Mouse (Mus musculus): ENCODE measurements around the gene Adra2b.

Gene Adra2b

DNA sequence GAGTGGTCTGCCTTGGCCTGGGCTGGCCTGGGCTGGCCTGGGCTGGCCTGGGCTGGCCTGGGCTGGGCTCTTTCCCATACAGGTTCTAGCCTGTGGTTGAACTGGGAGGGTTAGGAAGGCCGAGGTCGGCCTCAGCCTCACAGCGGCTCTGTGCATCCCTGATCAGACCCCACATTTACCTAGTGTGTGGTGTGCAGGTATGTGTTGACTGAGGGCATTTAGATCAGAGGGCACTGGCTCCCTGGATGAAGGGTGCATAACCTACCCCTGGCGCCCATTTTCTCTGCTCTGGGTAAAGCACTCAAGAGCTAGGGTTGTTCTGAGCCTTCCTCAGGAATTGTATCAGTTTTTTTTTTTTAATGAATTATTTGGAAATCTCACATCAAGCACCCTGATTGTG, 24.6 kb upstream of the Adra2b start, which contains the start of gene Astl:
Gene Astl, plus strand, starts transcription at position 224 of the 400 bp plus-strand sequence.
- no peak for DNase-seq (ENCODE audit: extremely low read depth, insufficient read length, low spot score)

DNA sequence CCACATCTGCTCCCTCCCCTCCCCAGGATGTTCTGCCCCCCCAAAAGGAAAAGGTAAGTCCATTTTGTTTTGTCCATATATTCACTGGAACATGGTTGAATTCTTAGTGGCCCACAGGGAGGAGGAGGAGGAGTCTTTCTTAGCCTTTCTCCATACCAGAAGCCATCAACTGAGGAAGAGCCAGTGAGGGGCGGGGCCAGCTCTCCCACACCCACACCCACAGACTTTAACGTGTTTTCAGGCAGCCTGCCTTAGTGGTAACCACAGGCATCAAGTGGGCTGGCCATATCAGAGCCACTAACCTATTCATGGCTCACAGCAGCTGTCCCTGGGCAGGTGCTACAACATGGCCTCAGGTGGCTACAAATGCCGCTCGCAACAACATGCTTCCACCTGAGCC, 24.2 kb upstream of the Adra2b start:
- DNase-seq (ENCODE audit: extremely low read depth, insufficient read length, low spot score), result no peak

DNA sequence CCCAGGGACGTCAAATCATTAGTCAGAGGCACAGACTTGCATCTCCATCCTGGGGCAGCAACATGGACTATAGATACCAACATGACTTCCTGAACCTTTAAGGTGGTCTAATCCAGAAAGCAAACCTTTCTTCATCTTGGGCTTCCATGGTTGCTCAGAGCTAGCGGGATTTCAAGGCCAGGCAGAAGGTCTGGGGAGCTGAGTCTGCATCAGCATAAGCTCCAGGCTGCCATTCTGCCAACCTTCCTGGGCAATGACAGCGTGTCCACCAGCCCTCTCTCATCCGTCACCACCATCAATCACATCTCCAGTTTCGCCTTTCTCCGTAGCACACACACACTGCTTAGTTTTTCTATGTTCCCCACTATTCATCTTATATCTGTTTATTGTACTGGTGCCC, 23.7 kb upstream of the Adra2b start:
- DNase-seq (ENCODE audit: extremely low read depth, insufficient read length, low spot score), result no peak

DNA sequence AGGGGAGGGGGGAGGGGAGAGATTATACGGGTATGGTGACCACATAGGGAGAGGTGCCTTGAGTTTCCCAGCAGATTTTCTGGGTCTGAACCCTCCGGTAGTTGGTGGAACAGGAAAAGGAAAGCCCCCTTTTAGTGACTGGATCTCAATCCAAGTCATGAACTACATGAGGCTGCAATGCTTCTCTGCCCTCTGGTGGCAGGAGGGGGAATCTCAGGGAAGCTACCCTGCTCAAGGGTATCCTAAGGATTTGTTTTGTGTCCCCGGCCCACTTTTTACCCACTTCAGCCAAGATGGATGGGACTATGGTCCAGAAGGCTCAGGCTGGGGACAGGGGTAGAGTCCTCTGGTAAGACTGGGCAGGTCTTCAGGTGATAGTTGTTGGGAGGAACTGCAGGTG, 21.8 kb upstream of the Adra2b start:
- no peak for DNase-seq (ENCODE audit: extremely low read depth, insufficient read length, low spot score)

DNA sequence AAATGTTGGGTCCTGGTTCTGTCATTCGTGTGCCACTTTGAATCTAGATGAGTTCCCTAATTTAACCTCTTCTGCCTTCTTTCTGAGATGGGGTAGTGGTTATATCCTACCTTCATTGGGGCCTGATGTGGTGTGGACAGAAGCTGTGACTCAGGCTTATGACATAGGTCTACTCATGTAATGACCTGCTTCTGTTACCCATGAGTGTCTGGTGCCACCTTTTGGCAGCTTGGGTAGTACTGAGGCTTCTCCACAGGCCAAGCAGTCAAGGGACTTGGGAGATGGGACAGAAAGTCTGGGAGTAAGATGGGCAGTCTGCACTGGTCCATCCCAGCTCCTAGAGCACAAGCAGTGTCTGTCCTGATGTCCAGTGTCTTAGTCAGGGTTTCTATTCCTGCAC, 16.7 kb upstream of the Adra2b start:
- no peak for DNase-seq (ENCODE audit: extremely low read depth, insufficient read length, low spot score)

DNA sequence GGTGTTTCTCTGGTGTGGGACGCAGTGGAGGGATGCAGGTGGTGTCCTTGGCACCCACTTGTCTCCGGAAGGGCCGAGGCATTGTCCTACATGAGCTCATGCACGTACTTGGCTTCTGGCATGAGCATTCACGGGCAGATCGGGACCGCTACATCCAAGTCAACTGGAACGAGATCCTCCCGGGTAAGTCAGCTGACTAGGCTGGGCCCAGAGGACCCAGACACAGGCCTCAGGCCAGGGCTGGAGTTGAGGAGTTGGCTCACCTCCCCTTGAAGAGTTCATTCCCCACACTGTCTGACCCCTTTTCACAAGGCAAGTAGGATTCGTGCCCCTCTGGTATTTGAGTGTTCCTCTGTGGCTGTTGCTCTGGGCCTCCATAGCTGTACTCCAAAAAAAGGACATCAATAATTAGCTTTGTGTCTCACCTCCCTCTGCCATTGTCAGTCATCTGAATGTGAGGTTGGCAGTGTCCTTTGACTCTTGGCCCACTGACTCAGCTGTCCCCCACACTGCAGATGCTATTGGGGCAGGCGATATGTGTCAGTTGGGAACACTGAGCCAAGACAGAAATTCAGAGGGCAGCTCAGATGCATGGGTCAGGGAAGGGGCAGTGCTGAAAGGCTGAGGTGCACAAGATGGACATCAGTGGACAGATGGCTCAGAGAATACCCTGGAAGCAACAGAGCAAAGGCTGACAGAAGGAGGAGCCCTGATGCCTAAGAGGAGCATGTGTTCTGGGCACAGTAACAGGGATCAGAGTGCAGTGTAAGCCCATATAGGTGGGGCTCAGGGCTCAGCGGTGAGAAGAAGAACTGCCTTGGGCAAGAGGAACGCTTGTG, 15.6 kb upstream of the Adra2b start:
- no peak for DNase-seq (ENCODE audit: extremely low read depth, insufficient read length, low spot score)

DNA sequence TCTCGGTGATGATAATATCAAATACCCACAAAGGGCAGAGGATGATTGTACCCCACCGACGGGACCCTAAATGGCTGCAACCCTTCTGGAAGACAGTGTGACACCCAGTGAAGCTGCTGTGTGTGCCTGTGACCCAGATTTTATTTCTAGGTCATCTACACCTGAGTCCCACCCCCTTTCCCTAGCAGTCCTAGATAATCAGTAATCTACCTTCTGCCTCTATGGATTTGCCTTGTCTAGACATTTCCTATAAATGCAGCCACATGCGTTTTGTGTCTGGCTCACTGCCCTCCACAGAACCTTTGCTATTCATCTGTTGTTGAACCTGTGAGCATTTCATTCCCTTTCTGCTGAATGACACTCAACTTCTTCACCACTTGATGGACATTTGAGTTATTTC, 9.1 kb upstream of the Adra2b start:
- no peak for DNase-seq (ENCODE audit: extremely low read depth, insufficient read length, low spot score)

DNA sequence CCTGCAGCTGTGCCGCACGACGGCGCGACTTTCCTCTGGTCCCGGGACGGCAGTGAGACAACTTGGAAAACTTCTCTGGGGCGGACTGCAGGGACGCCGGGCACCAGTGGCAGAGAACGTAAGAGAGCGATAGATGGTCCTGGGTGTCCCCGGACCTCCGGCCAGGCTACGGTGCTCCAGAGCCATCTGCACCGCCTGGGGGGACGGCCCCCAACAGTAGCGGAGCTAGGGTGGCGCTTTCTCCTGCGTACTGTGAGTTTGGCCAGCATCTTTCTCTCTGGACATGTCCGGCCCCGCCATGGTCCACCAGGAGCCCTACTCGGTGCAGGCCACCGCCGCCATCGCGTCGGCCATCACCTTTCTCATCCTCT, 259 bp downstream of the Adra2b start:
- no peak for DNase-seq (ENCODE audit: extremely low read depth, insufficient read length, low spot score)

DNA sequence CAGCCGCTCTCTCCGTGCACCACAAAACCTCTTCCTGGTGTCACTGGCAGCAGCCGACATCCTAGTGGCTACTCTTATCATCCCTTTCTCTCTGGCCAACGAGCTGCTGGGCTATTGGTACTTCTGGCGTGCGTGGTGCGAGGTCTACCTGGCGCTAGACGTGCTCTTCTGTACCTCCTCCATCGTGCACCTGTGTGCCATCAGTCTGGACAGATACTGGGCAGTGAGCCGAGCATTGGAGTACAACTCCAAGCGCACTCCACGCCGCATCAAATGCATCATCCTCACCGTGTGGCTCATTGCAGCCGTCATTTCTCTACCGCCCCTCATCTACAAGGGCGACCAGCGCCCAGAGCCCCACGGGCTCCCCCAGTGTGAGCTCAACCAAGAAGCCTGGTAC, 688 bp downstream of the Adra2b start:
- DNase-seq (ENCODE audit: extremely low read depth, insufficient read length, low spot score), result no peak

DNA sequence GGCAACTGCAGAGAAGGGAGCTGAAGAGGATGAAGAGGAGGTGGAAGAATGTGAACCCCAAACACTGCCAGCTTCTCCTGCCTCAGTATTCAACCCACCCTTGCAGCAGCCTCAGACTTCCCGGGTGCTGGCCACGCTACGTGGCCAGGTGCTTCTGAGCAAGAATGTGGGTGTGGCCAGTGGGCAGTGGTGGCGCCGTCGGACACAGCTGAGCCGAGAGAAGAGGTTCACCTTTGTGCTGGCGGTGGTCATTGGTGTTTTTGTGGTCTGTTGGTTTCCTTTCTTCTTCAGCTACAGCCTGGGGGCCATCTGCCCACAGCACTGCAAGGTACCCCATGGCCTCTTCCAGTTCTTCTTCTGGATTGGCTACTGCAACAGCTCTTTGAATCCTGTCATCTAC, 1.4 kb downstream of the Adra2b start:
- DNase-seq (ENCODE audit: extremely low read depth, insufficient read length, low spot score), result no peak

DNA sequence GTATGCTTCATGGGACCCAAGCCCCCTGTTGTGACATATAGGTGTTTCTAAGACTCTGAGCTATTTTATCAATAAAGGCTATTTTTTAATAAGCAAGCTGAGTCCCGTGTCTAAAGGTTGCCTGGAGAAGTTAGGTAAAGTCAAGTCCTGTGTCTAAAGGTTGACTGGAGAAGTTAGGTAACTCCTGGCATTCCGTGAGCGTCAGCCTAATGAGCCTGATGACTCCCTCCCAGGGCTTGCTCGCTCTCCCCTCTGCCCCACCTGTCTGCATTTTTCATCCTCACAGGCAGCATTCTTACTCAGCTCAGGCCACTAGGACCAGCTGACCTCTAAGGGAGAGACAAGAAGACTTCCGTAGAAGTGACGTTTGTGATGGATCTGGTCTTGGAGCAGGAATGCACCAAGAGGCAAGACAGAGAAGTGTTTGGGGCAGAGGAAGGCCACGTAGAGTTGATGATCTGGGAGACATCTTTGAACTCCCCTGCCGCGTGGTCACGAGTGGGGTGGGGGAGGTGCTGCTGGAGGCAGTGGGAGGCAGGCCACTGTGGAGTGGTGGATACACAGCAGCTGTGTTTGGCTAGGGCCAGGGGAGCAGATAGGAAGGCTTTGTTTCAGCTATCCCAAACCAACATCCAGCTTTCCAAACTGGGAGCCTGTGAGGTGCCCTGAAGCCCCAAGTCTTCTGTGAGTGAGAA, 4.3 kb downstream of the Adra2b start:
- no peak for DNase-seq (ENCODE audit: extremely low read depth, insufficient read length, low spot score)

DNA sequence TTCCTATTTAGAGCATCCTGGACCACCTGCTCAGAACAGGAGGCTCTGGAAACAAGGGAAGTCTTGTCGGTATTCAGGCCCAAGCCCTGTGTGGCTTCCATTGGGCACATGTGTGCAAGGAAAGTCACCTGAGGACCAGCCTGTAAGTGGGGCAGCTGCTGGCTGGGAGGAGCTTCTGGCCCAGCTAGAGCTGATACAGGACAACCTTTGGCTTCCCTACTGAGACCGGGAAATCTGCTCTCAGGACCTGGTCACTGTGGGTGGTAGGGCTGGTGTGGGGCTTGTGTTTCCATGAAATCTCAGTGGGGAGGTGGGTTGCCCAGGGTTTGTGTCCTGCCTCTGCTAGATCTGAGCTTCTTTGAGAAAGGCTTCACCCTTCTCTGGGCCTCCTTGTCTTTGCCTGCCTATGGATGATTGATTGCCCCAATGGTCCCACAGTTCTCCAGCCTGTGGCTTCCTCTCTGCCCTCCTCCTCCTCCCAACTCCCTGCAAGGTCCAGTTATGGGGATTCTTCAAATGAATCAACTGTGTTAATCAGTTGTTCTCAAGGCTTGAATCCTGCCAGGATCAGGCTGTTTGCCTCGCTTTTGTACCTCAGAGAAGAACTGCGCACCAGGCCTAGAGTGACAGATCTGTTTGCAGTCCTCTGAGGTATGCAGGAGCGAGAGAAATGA, 6.8 kb downstream of the Adra2b start:
- DNase-seq (ENCODE audit: extremely low read depth, insufficient read length, low spot score), result no peak

DNA sequence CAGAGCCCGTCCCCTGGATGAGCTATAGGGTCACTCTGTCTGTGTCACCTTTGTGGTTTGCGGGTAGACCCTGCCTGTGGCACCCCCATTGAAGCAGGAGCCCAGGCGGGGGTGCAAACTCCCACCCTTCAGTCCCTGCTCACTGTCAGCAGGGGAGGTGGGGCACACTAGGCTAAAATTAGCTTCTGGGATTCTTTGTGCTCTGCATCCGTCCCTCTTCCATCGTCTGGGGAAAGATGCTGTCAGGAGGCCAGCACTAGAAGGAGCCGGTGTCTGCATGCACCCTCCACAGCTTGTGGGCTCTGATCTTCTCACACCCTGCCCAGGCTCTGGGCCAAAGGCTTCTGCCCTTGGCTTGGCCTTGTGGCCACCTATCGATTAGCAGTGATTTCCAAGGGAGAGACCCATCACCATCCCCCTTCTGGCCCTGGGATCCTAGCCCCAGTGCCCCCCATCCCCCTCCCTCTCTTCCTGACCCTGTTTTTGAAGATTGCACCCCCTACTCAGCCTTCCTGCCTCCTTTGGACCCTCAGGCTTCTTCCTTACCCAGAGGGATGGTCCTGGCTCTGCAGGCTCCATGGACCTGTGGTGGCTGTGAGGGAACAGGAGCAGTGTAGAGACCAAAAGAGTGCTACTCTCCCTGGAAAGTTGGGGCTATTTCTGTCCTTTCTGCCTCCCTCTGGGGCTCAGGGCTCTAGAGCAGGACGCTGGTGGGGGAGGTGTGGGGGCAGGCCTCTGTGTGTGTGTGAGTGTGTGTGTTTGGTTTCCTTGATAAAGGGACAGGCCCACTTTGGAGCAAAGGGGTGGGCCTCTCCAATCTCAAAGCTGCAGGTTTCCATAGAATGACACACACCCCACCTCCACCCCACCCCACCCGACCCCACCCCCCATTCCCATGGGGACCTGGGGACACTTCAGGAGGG, 7.8 kb downstream of the Adra2b start:
- DNase-seq (ENCODE audit: extremely low read depth, insufficient read length, low spot score), result no peak

DNA sequence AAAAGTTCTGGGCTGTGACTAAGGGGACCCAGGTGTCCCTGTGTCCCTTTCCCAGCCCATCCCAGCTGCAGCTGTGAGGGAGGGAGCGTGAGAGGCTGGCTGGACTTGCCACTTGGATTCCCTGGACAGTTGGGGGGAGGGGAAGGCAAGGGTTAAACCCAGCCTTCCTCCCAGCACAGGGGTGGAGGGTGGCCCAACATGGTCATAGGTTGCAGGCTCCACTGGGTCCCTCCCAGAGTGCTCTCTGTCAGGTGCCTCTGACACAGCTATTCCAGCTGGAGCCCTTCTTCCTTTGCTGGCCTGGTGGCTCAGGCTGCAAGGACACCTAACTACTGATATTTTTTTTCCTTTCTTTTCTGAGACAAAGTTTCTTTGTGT, 8.5 kb downstream of the Adra2b start:
- no peak for DNase-seq (ENCODE audit: extremely low read depth, insufficient read length, low spot score)

DNA sequence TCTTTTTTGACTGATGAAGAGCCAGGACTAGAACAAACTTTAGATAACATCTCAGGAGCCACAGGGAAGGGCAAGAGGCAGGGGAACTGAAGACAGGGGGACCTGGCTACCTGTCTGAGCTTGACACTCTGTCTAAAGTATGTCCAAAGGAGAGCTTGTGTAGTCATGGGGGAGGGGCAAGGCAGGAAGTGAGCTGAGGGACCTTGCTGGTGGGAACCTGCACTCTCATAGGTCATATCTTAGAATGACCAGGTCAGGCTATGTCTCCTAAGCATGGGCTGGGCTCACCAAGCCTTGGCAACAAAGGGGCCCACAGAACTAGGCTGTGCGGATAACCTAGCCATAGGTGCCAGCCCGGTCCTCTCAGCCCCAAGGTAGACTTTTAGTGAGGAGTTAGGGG, 9.1 kb downstream of the Adra2b start:
- DNase-seq (ENCODE audit: extremely low read depth, insufficient read length, low spot score), result no peak

DNA sequence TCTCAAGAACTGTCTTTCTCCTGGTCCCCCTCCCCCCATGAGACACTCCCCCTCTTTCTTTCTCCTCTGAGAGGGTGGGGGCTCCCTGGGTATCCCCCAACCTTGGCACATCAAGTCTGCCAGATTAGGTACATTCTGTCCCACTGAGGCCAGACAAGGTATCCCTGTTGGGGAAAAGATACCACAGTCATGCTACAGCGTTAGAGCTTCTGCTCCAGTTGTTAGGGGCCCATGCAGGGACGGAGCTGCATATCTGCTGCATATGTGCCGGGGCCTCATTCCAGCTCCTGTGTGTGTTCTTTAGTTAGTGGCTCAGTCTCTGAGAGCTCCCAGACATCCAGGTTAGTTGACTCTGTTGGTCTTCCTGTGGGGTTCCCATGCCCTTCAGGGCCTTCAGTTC, 11.1 kb downstream of the Adra2b start:
- no peak for DNase-seq (ENCODE audit: extremely low read depth, insufficient read length, low spot score)

DNA sequence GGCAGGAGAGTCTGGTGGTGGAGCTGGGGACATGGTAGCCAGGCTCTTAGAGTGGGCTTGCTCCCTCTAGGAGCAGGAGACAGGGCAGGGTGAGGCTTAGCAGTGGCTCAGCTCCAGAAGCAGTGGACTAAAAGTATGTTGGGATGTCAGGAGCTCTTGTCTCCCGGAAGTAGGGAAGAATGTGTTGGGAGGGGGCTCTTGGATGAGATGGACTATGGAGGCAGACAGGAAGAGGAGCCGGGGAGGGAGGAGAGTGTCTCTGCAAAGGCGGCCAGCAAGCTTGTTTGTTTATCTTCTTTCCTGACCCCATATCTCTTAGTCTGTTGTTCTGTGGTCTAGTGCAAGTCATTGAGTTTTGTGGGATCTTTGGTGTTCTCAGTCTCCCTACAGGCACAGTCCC, 12.1 kb downstream of the Adra2b start:
- DNase-seq (ENCODE audit: extremely low read depth, insufficient read length, low spot score), result no peak

DNA sequence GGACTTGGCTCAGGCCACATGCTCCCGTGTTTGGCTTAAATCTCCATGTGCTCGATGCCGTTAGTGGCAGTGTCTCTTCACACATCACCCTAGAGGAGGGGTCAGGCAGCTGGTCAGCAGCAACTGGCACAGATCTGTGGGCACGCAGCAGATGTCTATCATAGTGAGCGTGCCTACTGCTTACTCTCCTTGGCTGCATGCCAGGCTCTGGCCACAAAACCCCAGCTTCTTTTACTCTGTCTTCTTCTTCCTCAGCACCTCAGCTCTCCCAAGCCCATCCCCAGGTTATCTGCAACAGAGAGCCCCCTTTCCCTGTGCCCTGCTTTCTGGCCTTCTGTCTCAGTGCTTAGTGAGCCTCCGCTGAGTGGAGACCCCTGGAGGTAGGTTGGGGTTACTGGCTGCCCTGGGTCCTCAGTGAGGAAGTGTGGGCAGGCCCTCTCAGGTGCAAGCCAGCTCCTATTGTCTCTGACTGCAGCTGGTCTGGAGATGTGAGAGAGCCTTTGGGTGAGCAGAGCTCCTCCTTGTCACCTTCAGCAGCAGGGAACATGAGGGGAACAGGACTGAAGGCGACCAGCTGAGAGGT, 12.8 kb downstream of the Adra2b start:
- no peak for DNase-seq (ENCODE audit: extremely low read depth, insufficient read length, low spot score)

DNA sequence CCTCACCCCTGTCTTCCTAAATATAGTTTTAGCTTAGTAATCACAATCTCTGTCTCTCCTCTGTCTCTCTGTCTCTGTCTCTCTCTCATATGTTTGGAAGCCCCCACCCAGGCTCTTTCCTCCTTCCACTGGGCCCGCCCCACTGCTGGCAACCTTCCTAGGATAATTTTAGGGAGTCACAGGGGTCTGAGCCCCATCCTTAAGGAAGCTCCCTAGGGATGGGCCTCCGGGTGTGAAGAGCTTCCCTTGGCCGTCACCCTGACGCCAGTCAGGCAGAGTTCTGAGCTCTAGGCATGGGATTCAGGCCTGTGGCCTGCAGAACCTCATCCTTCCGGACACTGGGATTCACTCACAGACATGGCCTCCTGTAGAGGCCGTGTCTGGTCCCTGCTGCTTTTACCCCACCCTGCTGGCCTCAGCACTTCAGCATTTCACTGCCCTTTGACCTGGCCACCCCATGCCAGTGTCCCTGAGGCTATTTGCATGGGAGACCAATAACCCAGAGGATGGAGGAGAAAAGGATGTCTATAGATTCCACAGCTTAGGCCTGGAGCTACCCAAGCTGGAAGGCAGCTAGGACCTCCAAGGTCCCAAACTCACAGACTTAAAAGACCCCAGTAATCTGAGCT, 13.5 kb downstream of the Adra2b start:
- DNase-seq (ENCODE audit: extremely low read depth, insufficient read length, low spot score), result no peak
